Mouse (Mus musculus): ENCODE measurements around the gene Man1a.

GRCm38 (mm10) chr10:54120375-54120774, 44.0 kb upstream of the Man1a start:
- TF ChIP-seq POLR2A (IDR thresholded peaks at IDR 0.05; ENCODE audit: borderline replicate concordance, extremely low read depth, low read depth, low read length): no peak
- TF ChIP-seq CTCF (IDR thresholded peaks at IDR 0.05; ENCODE audit: insufficient read depth, low read length): no peak

All from lung, adult 2 months (tissue).